Mouse (Mus musculus) cerebellum, adult 2 months (tissue): Measurements from ENCODE around the gene Slco6d1.

Experiments used
- CTCF ChIP-seq: fragments of 200-500 bp; IDR thresholded peaks from 2 replicates; pipeline ENCODE4 v1.5.1; 2011; ENCODE audit warnings: low read depth, mild to moderate bottlenecking, control low read depth, low read length, moderate library complexity, borderline replicate concordance; ENCODE audit not compliant: insufficient read depth
- POLR2A ChIP-seq: fragments of 200-500 bp; IDR thresholded peaks from 2 replicates; pipeline ENCODE4 v1.6.1; 2011; ENCODE audit warnings: low read length, control low read depth, borderline replicate concordance; ENCODE audit not compliant: insufficient read depth

GRCm38 (mm10) chr1:98505982-98506381 is 85.1 kb downstream of the Slco6d1 start:
- TF ChIP-seq CTCF, result no peak
- TF ChIP-seq POLR2A, result no peak
